Mouse (Mus musculus): ENCODE results near the gene Mre11a. TPM values are rescaled to one million over a fixed set of nuclear protein-coding genes. Genes with fewer than 3 reads are reported as not detected.

Gene Mre11a
- polyA plus RNA-seq, 1 experiment = 7.8 TPM

GRCm38 (mm10) chr9:14839527-14839926, 55.1 kb downstream of the Mre11a start:
- TF ChIP-seq TCF3 (IDR thresholded peaks at IDR 0.05; ENCODE audit: insufficient read length, low read depth) = peak; percentile 62
- no peak for TF ChIP-seq POLR2A (IDR thresholded peaks at IDR 0.05; ENCODE audit: insufficient read length, low read depth)
- TF ChIP-seq TCF12 (IDR thresholded peaks at IDR 0.05; ENCODE audit: insufficient read depth, poor library complexity, severe bottlenecking) = peak; percentile 32
- peak in 2 of 3 experiments; percentile 97 to 98 for TF ChIP-seq MYOD1 (IDR thresholded peaks at IDR 0.05; ENCODE audit: control insufficient read depth in 1 of 3, insufficient read length in 2 of 3, low read depth in 2 of 3)
- TF ChIP-seq REST (IDR thresholded peaks at IDR 0.05; ENCODE audit: insufficient read depth, insufficient read length) = no peak
- no peak for TF ChIP-seq E2F4 (IDR thresholded peaks at IDR 0.05; ENCODE audit: insufficient read depth)
- TF ChIP-seq POLR2AphosphoS2 (IDR thresholded peaks at IDR 0.05; ENCODE audit: insufficient read length, low read depth) = peak; percentile 47
- peak; percentile 79 to 96 (median 93) for TF ChIP-seq MYOG (IDR thresholded peaks at IDR 0.05; ENCODE audit: control insufficient read depth in 1 of 3, insufficient read depth in 1 of 3, insufficient read length in 2 of 3, low read depth in 2 of 3)
- peak overlapping the region; percentile 55 for H3K4me2 ChIP-seq (ENCODE audit: low read depth)
- no peak overlapping the region for H3ac ChIP-seq (ENCODE audit: control insufficient read depth, insufficient read length)
- H3K79me2 ChIP-seq (ENCODE audit: control insufficient read depth, insufficient read depth) = no peaks in the 10 kb centered on the region
- H3K27me3 ChIP-seq (ENCODE audit: control insufficient read depth, insufficient read depth, insufficient read length) = no peaks in the 10 kb centered on the region
- no peaks in the 10 kb centered on the region for H3K36me3 ChIP-seq (ENCODE audit: control insufficient read depth, insufficient read depth)
- H3K4me3 ChIP-seq = no peak overlapping the region

GRCm38 (mm10) chr9:14839970-14840369, 55.5 kb downstream of the Mre11a start:
- H3K36me3 ChIP-seq (ENCODE audit: control insufficient read depth, insufficient read depth) = no peaks in the 10 kb centered on the region
- no peaks in the 10 kb centered on the region for H3K27me3 ChIP-seq (ENCODE audit: control insufficient read depth, insufficient read depth, insufficient read length)
- peak overlapping the region; percentile 55 for H3K4me2 ChIP-seq (ENCODE audit: low read depth)
- TF ChIP-seq MYOD1 (IDR thresholded peaks at IDR 0.05; ENCODE audit: control insufficient read depth in 1 of 3, insufficient read length in 2 of 3, low read depth in 2 of 3) (peak in 2 of 3 experiments; percentile 25 to 57), TCF12 (IDR thresholded peaks at IDR 0.05; ENCODE audit: insufficient read depth, poor library complexity, severe bottlenecking) (no peak), E2F4 (IDR thresholded peaks at IDR 0.05; ENCODE audit: insufficient read depth) (no peak), POLR2A (IDR thresholded peaks at IDR 0.05; ENCODE audit: insufficient read length, low read depth) (no peak), CEBPB (IDR thresholded peaks at IDR 0.05; ENCODE audit: insufficient read depth, poor library complexity, severe bottlenecking) (no peak), USF1 (IDR thresholded peaks at IDR 0.05; ENCODE audit: low read depth) (no peak), MAX (IDR thresholded peaks at IDR 0.05; ENCODE audit: low read depth) (no peak), REST (IDR thresholded peaks at IDR 0.05; ENCODE audit: insufficient read depth, insufficient read length) (no peak), MYOG (IDR thresholded peaks at IDR 0.05; ENCODE audit: control insufficient read depth in 1 of 3, insufficient read depth in 1 of 3, insufficient read length in 2 of 3, low read depth in 2 of 3) (peak in 2 of 3 experiments; percentile 10 to 52), TCF3 (IDR thresholded peaks at IDR 0.05; ENCODE audit: insufficient read length, low read depth) (no peak), SRF (IDR thresholded peaks at IDR 0.05; ENCODE audit: control insufficient read depth, insufficient read length, low read depth) (no peak), POLR2AphosphoS2 (IDR thresholded peaks at IDR 0.05; ENCODE audit: insufficient read length, low read depth) (no peak)
- no peak overlapping the region for H3ac ChIP-seq (ENCODE audit: control insufficient read depth, insufficient read length)
- H3K4me3 ChIP-seq = no peak overlapping the region
- no peaks in the 10 kb centered on the region for H3K79me2 ChIP-seq (ENCODE audit: control insufficient read depth, insufficient read depth)

- TF ChIP-seq MYOG (IDR thresholded peaks at IDR 0.05; ENCODE audit: control insufficient read depth in 1 of 3, insufficient read depth in 1 of 3, insufficient read length in 2 of 3, low read depth in 2 of 3) (no peak), TCF3 (IDR thresholded peaks at IDR 0.05; ENCODE audit: insufficient read length, low read depth) (no peak), SRF (IDR thresholded peaks at IDR 0.05; ENCODE audit: control insufficient read depth, insufficient read length, low read depth) (no peak), CEBPB (IDR thresholded peaks at IDR 0.05; ENCODE audit: insufficient read depth, poor library complexity, severe bottlenecking) (no peak), USF1 (IDR thresholded peaks at IDR 0.05; ENCODE audit: low read depth) (no peak), E2F4 (IDR thresholded peaks at IDR 0.05; ENCODE audit: insufficient read depth) (no peak), MAX (IDR thresholded peaks at IDR 0.05; ENCODE audit: low read depth) (no peak), POLR2AphosphoS2 (IDR thresholded peaks at IDR 0.05; ENCODE audit: insufficient read length, low read depth) (no peak)
- Histone ChIP-seq H3K27me3 (ENCODE audit: control insufficient read depth, insufficient read depth, insufficient read length) (no peaks in the 10 kb centered on the region), H3K79me2 (ENCODE audit: control insufficient read depth, insufficient read depth) (no peaks in the 10 kb centered on the region), H3ac (ENCODE audit: control insufficient read depth, insufficient read length) (no peak overlapping the region), H3K36me3 (ENCODE audit: control insufficient read depth, insufficient read depth) (no peaks in the 10 kb centered on the region), H3K4me3 (no peak overlapping the region), H3K4me2 (ENCODE audit: low read depth) (no peak overlapping the region)
Observed at GRCm38 (mm10) chr9:14841878-14842761, 57.7 kb downstream of the Mre11a start.

- H3K27me3 ChIP-seq (ENCODE audit: control insufficient read depth, insufficient read depth, insufficient read length) = no peaks in the 10 kb centered on the region
- H3K36me3 ChIP-seq (ENCODE audit: control insufficient read depth, insufficient read depth) = no peaks in the 10 kb centered on the region
- H3K4me3 ChIP-seq = no peak overlapping the region
- H3K4me2 ChIP-seq (ENCODE audit: low read depth) = no peak overlapping the region
- H3K79me2 ChIP-seq (ENCODE audit: control insufficient read depth, insufficient read depth) = no peaks in the 10 kb centered on the region
- H3ac ChIP-seq (ENCODE audit: control insufficient read depth, insufficient read length) = no peak overlapping the region
- TF ChIP-seq USF1 (IDR thresholded peaks at IDR 0.05; ENCODE audit: low read depth) (no peak), SRF (IDR thresholded peaks at IDR 0.05; ENCODE audit: control insufficient read depth, insufficient read length, low read depth) (no peak), CEBPB (IDR thresholded peaks at IDR 0.05; ENCODE audit: insufficient read depth, poor library complexity, severe bottlenecking) (no peak), E2F4 (IDR thresholded peaks at IDR 0.05; ENCODE audit: insufficient read depth) (no peak), POLR2AphosphoS2 (IDR thresholded peaks at IDR 0.05; ENCODE audit: insufficient read length, low read depth) (no peak), TCF12 (IDR thresholded peaks at IDR 0.05; ENCODE audit: insufficient read depth, poor library complexity, severe bottlenecking) (no peak), TCF3 (IDR thresholded peaks at IDR 0.05; ENCODE audit: insufficient read length, low read depth) (no peak), POLR2A (IDR thresholded peaks at IDR 0.05; ENCODE audit: insufficient read length, low read depth) (no peak), MAX (IDR thresholded peaks at IDR 0.05; ENCODE audit: low read depth) (no peak), MYOD1 (IDR thresholded peaks at IDR 0.05; ENCODE audit: control insufficient read depth in 1 of 3, insufficient read length in 2 of 3, low read depth in 2 of 3) (no peak), REST (IDR thresholded peaks at IDR 0.05; ENCODE audit: insufficient read depth, insufficient read length) (no peak), MYOG (IDR thresholded peaks at IDR 0.05; ENCODE audit: control insufficient read depth in 1 of 3, insufficient read depth in 1 of 3, insufficient read length in 2 of 3, low read depth in 2 of 3) (no peak)
Observed at GRCm38 (mm10) chr9:14843311-14843857, 58.9 kb downstream of the Mre11a start.

Data from myocyte (in vitro differentiated cells).